Mouse (Mus musculus) right cerebral cortex, adult 2 months (tissue): ENCODE data around the gene Ints13.
A peak's percentile ranks its signal among the peaks of the same experiment; 100 is the strongest.

ENCODE experiments used
- DNase-seq, 2 experiments: peaks; one replicate each; pipeline ENCODE4 v3.0.0; 2021 to 2022; ENCODE audit warnings: low spot score in 2 of 2

Gene Ints13

GRCm38 (mm10) chr6:146540386-146540785 is 37.2 kb downstream of the Ints13 start:
- DNase-seq = no peak

GRCm38 (mm10) chr6:146538661-146539060 is 39.0 kb downstream of the Ints13 start:
- DNase-seq = no peak

- DNase-seq = no peak
These were observed 39.6 kb downstream of the Ints13 start for GRCm38 (mm10) chr6:146538071-146538470.

- DNase-seq = no peak
These were observed 40.5 kb downstream of the Ints13 start for GRCm38 (mm10) chr6:146537111-146537510.

- DNase-seq = no peak
These were observed 42.1 kb downstream of the Ints13 start for GRCm38 (mm10) chr6:146535501-146535900.

GRCm38 (mm10) chr6:146533146-146533545 is 44.5 kb downstream of the Ints13 start:
- no peak for DNase-seq

GRCm38 (mm10) chr6:146530769-146531168 is 46.9 kb downstream of the Ints13 start:
- no peak for DNase-seq

GRCm38 (mm10) chr6:146530363-146530762 is 47.3 kb downstream of the Ints13 start:
- DNase-seq = no peak

- DNase-seq = no peak
These were observed 50.1 kb downstream of the Ints13 start for GRCm38 (mm10) chr6:146527537-146527936.

- no peak for DNase-seq
These were observed 52.1 kb downstream of the Ints13 start for GRCm38 (mm10) chr6:146525500-146525899.

GRCm38 (mm10) chr6:146521456-146522245 is 56.0 kb downstream of the Ints13 start:
- no peak for DNase-seq

- DNase-seq = no peak
These were observed 58.6 kb downstream of the Ints13 start for GRCm38 (mm10) chr6:146519019-146519418.

GRCm38 (mm10) chr6:146515936-146516335 is 61.7 kb downstream of the Ints13 start:
- no peak for DNase-seq

GRCm38 (mm10) chr6:146514531-146514948 is 63.1 kb downstream of the Ints13 start:
- no peak for DNase-seq

GRCm38 (mm10) chr6:146513899-146514298 is 63.7 kb downstream of the Ints13 start:
- no peak for DNase-seq

- DNase-seq = no peak
These were observed 64.3 kb downstream of the Ints13 start for GRCm38 (mm10) chr6:146513384-146513783.

GRCm38 (mm10) chr6:146511511-146511910 is 66.1 kb downstream of the Ints13 start:
- no peak for DNase-seq

- no peak for DNase-seq
These were observed 67.7 kb downstream of the Ints13 start for GRCm38 (mm10) chr6:146509891-146510290.

GRCm38 (mm10) chr6:146504459-146504858 is 73.2 kb downstream of the Ints13 start:
- DNase-seq = no peak

- DNase-seq = no peak
These were observed 74.8 kb downstream of the Ints13 start for GRCm38 (mm10) chr6:146502856-146503255.

GRCm38 (mm10) chr6:146501866-146502804 is 75.5 kb downstream of the Ints13 start, which contains the start of gene Itpr2:
Gene Itpr2, minus strand, starts transcription at chr6:146502223.
- DNase-seq = peak; percentile 46 to 53

- DNase-seq = peak; percentile 10 to 30
These were observed 76.2 kb downstream of the Ints13 start for GRCm38 (mm10) chr6:146501316-146501865.
